Mouse (Mus musculus): ENCODE data around the gene Ntn4. TPM values are rescaled to one million over a fixed set of nuclear protein-coding genes. Genes with fewer than 3 reads are reported as not detected.

Gene Ntn4
- polyA plus RNA-seq, 1 experiment from 2014 or later: 0.76 TPM

- no peak for TF ChIP-seq CTCF (IDR thresholded peaks at IDR 0.05; ENCODE audit: low read depth)
- TF ChIP-seq EP300 (optimal IDR thresholded peaks at IDR 0.05): no peak
- H3K9me3 ChIP-seq (ENCODE audit: control insufficient read depth, low read length): no peaks in the 10 kb centered on the region
- no peaks in the 10 kb centered on the region for H3K27me3 ChIP-seq (ENCODE audit: control insufficient read depth, insufficient read depth, low read length)
- H3K4me3 ChIP-seq (ENCODE audit: low read depth, low read length): no peak overlapping the region
- H3K4me1 ChIP-seq (replicated peaks; ENCODE audit: control insufficient read depth, insufficient read depth): no peaks in the 10 kb centered on the region
- no peak overlapping the region for H3K27ac ChIP-seq (replicated peaks)
- DNase-seq (ENCODE audit: low spot score) (no peak), ATAC-seq (ENCODE audit: low FRiP score, low TSS enrichment) (no peak)
- WGBS: 50% methylated on average over 6 of the region's 6 CpGs
- no peak overlapping the region for H3K4me2 ChIP-seq (replicated peaks; ENCODE audit: low read depth)
- H3K9ac ChIP-seq (ENCODE audit: low read length): no peak overlapping the region
- no peaks in the 10 kb centered on the region for H3K36me3 ChIP-seq (ENCODE audit: control insufficient read depth, insufficient read depth, low read length)
Observed at GRCm38 (mm10) chr10:93736114-93736645, 95.7 kb downstream of the Ntn4 start.

GRCm38 (mm10) chr10:93737080-93737479 lies 96.6 kb downstream of the Ntn4 start:
- no peaks in the 10 kb centered on the region for H3K27me3 ChIP-seq (ENCODE audit: control insufficient read depth, insufficient read depth, low read length)
- 72% methylated on average over 5 of the region's 5 CpGs for WGBS
- ATAC-seq (ENCODE audit: low FRiP score, low TSS enrichment) (no peak), DNase-seq (ENCODE audit: low spot score) (no peak)
- no peaks in the 10 kb centered on the region for H3K9me3 ChIP-seq (ENCODE audit: control insufficient read depth, low read length)
- no peaks in the 10 kb centered on the region for H3K4me1 ChIP-seq (replicated peaks; ENCODE audit: control insufficient read depth, insufficient read depth)
- H3K36me3 ChIP-seq (ENCODE audit: control insufficient read depth, insufficient read depth, low read length): no peaks in the 10 kb centered on the region
- no peak overlapping the region for H3K4me3 ChIP-seq (ENCODE audit: low read depth, low read length)
- no peak overlapping the region for H3K4me2 ChIP-seq (replicated peaks; ENCODE audit: low read depth)
- TF ChIP-seq CTCF (IDR thresholded peaks at IDR 0.05; ENCODE audit: low read depth): no peak
- no peak for TF ChIP-seq EP300 (optimal IDR thresholded peaks at IDR 0.05)
- H3K9ac ChIP-seq (ENCODE audit: low read length): no peak overlapping the region
- no peak overlapping the region for H3K27ac ChIP-seq (replicated peaks)

GRCm38 (mm10) chr10:93741446-93742096 lies 101.1 kb downstream of the Ntn4 start:
- TF ChIP-seq EP300 (optimal IDR thresholded peaks at IDR 0.05): no peak
- no peak for TF ChIP-seq CTCF (IDR thresholded peaks at IDR 0.05; ENCODE audit: low read depth)
- Histone ChIP-seq H3K9ac (ENCODE audit: low read length) (no peak overlapping the region), H3K4me3 (ENCODE audit: low read depth, low read length) (no peak overlapping the region), H3K27me3 (ENCODE audit: control insufficient read depth, insufficient read depth, low read length) (no peaks in the 10 kb centered on the region), H3K9me3 (ENCODE audit: control insufficient read depth, low read length) (no peaks in the 10 kb centered on the region), H3K4me2 (replicated peaks; ENCODE audit: low read depth) (no peak overlapping the region), H3K36me3 (ENCODE audit: control insufficient read depth, insufficient read depth, low read length) (no peaks in the 10 kb centered on the region), H3K27ac (replicated peaks) (no peak overlapping the region), H3K4me1 (replicated peaks; ENCODE audit: control insufficient read depth, insufficient read depth) (no peaks in the 10 kb centered on the region)
- DNase-seq (ENCODE audit: low spot score) (no peak), ATAC-seq (ENCODE audit: low FRiP score, low TSS enrichment) (no peak)
- 77% methylated on average over 14 of the region's 14 CpGs for WGBS

GRCm38 (mm10) chr10:93742097-93742446 lies 101.6 kb downstream of the Ntn4 start:
- ATAC-seq (ENCODE audit: low FRiP score, low TSS enrichment) (no peak), DNase-seq (ENCODE audit: low spot score) (no peak)
- Histone ChIP-seq H3K27ac (replicated peaks) (no peak overlapping the region), H3K9me3 (ENCODE audit: control insufficient read depth, low read length) (no peaks in the 10 kb centered on the region), H3K4me1 (replicated peaks; ENCODE audit: control insufficient read depth, insufficient read depth) (no peaks in the 10 kb centered on the region), H3K9ac (ENCODE audit: low read length) (no peak overlapping the region), H3K36me3 (ENCODE audit: control insufficient read depth, insufficient read depth, low read length) (no peaks in the 10 kb centered on the region), H3K4me2 (replicated peaks; ENCODE audit: low read depth) (no peak overlapping the region), H3K27me3 (ENCODE audit: control insufficient read depth, insufficient read depth, low read length) (no peaks in the 10 kb centered on the region), H3K4me3 (ENCODE audit: low read depth, low read length) (no peak overlapping the region)
- TF ChIP-seq EP300 (optimal IDR thresholded peaks at IDR 0.05): no peak
- no peak for TF ChIP-seq CTCF (IDR thresholded peaks at IDR 0.05; ENCODE audit: low read depth)
- 49% methylated on average over 3 of the region's 3 CpGs for WGBS

GRCm38 (mm10) chr10:93742598-93742997 lies 102.1 kb downstream of the Ntn4 start:
- Histone ChIP-seq H3K36me3 (ENCODE audit: control insufficient read depth, insufficient read depth, low read length) (no peaks in the 10 kb centered on the region), H3K9me3 (ENCODE audit: control insufficient read depth, low read length) (no peaks in the 10 kb centered on the region), H3K9ac (ENCODE audit: low read length) (no peak overlapping the region), H3K4me1 (replicated peaks; ENCODE audit: control insufficient read depth, insufficient read depth) (no peaks in the 10 kb centered on the region), H3K4me2 (replicated peaks; ENCODE audit: low read depth) (no peak overlapping the region), H3K27me3 (ENCODE audit: control insufficient read depth, insufficient read depth, low read length) (no peaks in the 10 kb centered on the region), H3K27ac (replicated peaks) (no peak overlapping the region), H3K4me3 (ENCODE audit: low read depth, low read length) (no peak overlapping the region)
- WGBS: 61% methylated on average over 6 of the region's 6 CpGs
- DNase-seq (ENCODE audit: low spot score) (no peak), ATAC-seq (ENCODE audit: low FRiP score, low TSS enrichment) (no peak)
- TF ChIP-seq EP300 (optimal IDR thresholded peaks at IDR 0.05) (no peak), CTCF (IDR thresholded peaks at IDR 0.05; ENCODE audit: low read depth) (no peak)

All from stomach, postnatal 0 days (tissue).